Mouse (Mus musculus): Measurements from ENCODE around the gene Gm49510.

Gm49510 gene

GRCm38 (mm10) chr15:78878792-78879516, 20.5 kb upstream of the Gm49510 start:
- peak; percentile 68 for DNase-seq (ENCODE audit: low spot score)

- DNase-seq (ENCODE audit: low spot score) = no peak
Observed at GRCm38 (mm10) chr15:78880432-78880831, 19.0 kb upstream of the Gm49510 start.

- no peak for DNase-seq (ENCODE audit: low spot score)
Observed at GRCm38 (mm10) chr15:78881828-78882227, 17.6 kb upstream of the Gm49510 start.

GRCm38 (mm10) chr15:78889401-78889853, 10.0 kb upstream of the Gm49510 start:
- DNase-seq (ENCODE audit: low spot score) = no peak

- DNase-seq (ENCODE audit: low spot score) = no peak
Observed at GRCm38 (mm10) chr15:78892440-78892839, 7.0 kb upstream of the Gm49510 start.

- DNase-seq (ENCODE audit: low spot score) = no peak
Observed at GRCm38 (mm10) chr15:78894726-78895125, 4.7 kb upstream of the Gm49510 start.

GRCm38 (mm10) chr15:78895741-78896140, 3.7 kb upstream of the Gm49510 start:
- DNase-seq (ENCODE audit: low spot score) = no peak

GRCm38 (mm10) chr15:78896149-78896548, 3.3 kb upstream of the Gm49510 start:
- DNase-seq (ENCODE audit: low spot score) = no peak

- DNase-seq (ENCODE audit: low spot score) = no peak
Observed at GRCm38 (mm10) chr15:78897488-78897887, 2.0 kb upstream of the Gm49510 start.

- no peak for DNase-seq (ENCODE audit: low spot score)
Observed at GRCm38 (mm10) chr15:78898507-78899001, 913 bp upstream of the Gm49510 start.

GRCm38 (mm10) chr15:78899740-78900584, 495 bp downstream of the Gm49510 start, which contains the start of gene Sh3bp1:
Sh3bp1 (plus strand) TSS chr15:78899768.
- DNase-seq (ENCODE audit: low spot score) = peak; percentile 56

GRCm38 (mm10) chr15:78900585-78901421, 1.3 kb downstream of the Gm49510 start:
- no peak for DNase-seq (ENCODE audit: low spot score)

- DNase-seq (ENCODE audit: low spot score) = no peak
Observed at GRCm38 (mm10) chr15:78901422-78901789, 1.9 kb downstream of the Gm49510 start.

- peak; percentile 89 for DNase-seq (ENCODE audit: low spot score)
Observed at GRCm38 (mm10) chr15:78903243-78903642, 3.8 kb downstream of the Gm49510 start.

GRCm38 (mm10) chr15:78908399-78908798, 8.9 kb downstream of the Gm49510 start:
- no peak for DNase-seq (ENCODE audit: low spot score)

- DNase-seq (ENCODE audit: low spot score) = no peak
Observed at GRCm38 (mm10) chr15:78908982-78909381, 9.5 kb downstream of the Gm49510 start.

- DNase-seq (ENCODE audit: low spot score) = no peak
Observed at GRCm38 (mm10) chr15:78912040-78912439, 12.6 kb downstream of the Gm49510 start.

- DNase-seq (ENCODE audit: low spot score) = peak; percentile 98
Observed at GRCm38 (mm10) chr15:78913632-78914090, 14.2 kb downstream of the Gm49510 start, which contains the start of gene Pdxp. Pdxp (plus strand) TSS chr15:78913919.

- no peak for DNase-seq (ENCODE audit: low spot score)
Observed at GRCm38 (mm10) chr15:78914091-78914822, 14.8 kb downstream of the Gm49510 start.

- DNase-seq (ENCODE audit: low spot score) = no peak
Observed at GRCm38 (mm10) chr15:78914823-78915659, 15.6 kb downstream of the Gm49510 start.
